Mouse (Mus musculus): ENCODE data around the gene Bbc3. TPM values are rescaled to one million over a fixed set of nuclear protein-coding genes. Genes with fewer than 3 reads are reported as not detected.
A peak's percentile ranks its signal among the peaks of the same experiment; 100 is the strongest.

Gene Bbc3
- total RNA-seq, 1 experiment, result 21.9 TPM

GRCm38 (mm10) chr7:16308555-16309317 is 543 bp downstream of the Bbc3 start:
- DNase-seq (ENCODE audit: low read depth, low spot score), result no peak
- H3K27ac ChIP-seq (ENCODE audit: insufficient read depth, low read depth, low read length, poor library complexity, severe bottlenecking), result peak overlapping the region; percentile 94
- TF ChIP-seq ZC3H11A (IDR thresholded peaks at IDR 0.05; ENCODE audit: borderline replicate concordance, low read depth, low read length) (no peak), HCFC1 (IDR thresholded peaks at IDR 0.05; ENCODE audit: borderline replicate concordance, insufficient read depth, low read length) (no peak), MAFK (IDR thresholded peaks at IDR 0.05; ENCODE audit: insufficient read depth, low read depth, low read length) (no peak), ZNF384 (IDR thresholded peaks at IDR 0.05; ENCODE audit: low read depth, low read length) (no peak), CHD2 (IDR thresholded peaks at IDR 0.05; ENCODE audit: low read depth, low read length) (no peak)
- H3K4me3 ChIP-seq (ENCODE audit: insufficient read depth in 1 of 2, low read depth in 1 of 2, low read length in 2 of 2, poor library complexity in 1 of 2, severe bottlenecking in 1 of 2), result peak overlapping the region; percentile 63 to 99
- in situ Hi-C loops (cut with MboI; ENCODE audit: low sequenced_read_pairs in 2 of 2, unreplicated experiment in 2 of 2), result no loop called here
- H3K9ac ChIP-seq (ENCODE audit: insufficient read depth, low read depth, low read length, poor library complexity, severe bottlenecking), result peak overlapping the region; percentile 86
- no peaks in the 10 kb centered on the region for H3K9me3 ChIP-seq (ENCODE audit: control insufficient read depth, insufficient read depth, low read depth, low read length)
- H3K4me1 ChIP-seq (ENCODE audit: control insufficient read depth in 2 of 2, insufficient read depth in 2 of 2, low read length in 2 of 2, poor library complexity in 1 of 2), result peaks cover 1 to 18% of the 10 kb centered on the region in 2 experiments; a peak in 2 of 4 replicates
- no peaks in the 10 kb centered on the region; the same call in 1 of the 2 replicates for H3K36me3 ChIP-seq (ENCODE audit: control insufficient read depth, insufficient read depth, low read length, poor library complexity, severe bottlenecking)

- H3K27ac ChIP-seq (ENCODE audit: insufficient read depth, low read depth, low read length, poor library complexity, severe bottlenecking), result peak overlapping the region; percentile 94
- peak; percentile 78 for DNase-seq (ENCODE audit: low read depth, low spot score)
- peak overlapping the region; percentile 94 to 99 for H3K4me3 ChIP-seq (ENCODE audit: insufficient read depth in 1 of 2, low read depth in 1 of 2, low read length in 2 of 2, poor library complexity in 1 of 2, severe bottlenecking in 1 of 2)
- peaks cover 2 to 21% of the 10 kb centered on the region in 2 experiments; a peak in 2 of 4 replicates for H3K4me1 ChIP-seq (ENCODE audit: control insufficient read depth in 2 of 2, insufficient read depth in 2 of 2, low read length in 2 of 2, poor library complexity in 1 of 2)
- no peak for TF ChIP-seq ZC3H11A (IDR thresholded peaks at IDR 0.05; ENCODE audit: borderline replicate concordance, low read depth, low read length)
- no peak for TF ChIP-seq CHD2 (IDR thresholded peaks at IDR 0.05; ENCODE audit: low read depth, low read length)
- peak; percentile 22; the same call in 1 of the 2 replicates for TF ChIP-seq HCFC1 (IDR thresholded peaks at IDR 0.05; ENCODE audit: borderline replicate concordance, insufficient read depth, low read length)
- TF ChIP-seq MAFK (IDR thresholded peaks at IDR 0.05; ENCODE audit: insufficient read depth, low read depth, low read length), result no peak
- peak overlapping the region; percentile 94 for H3K9ac ChIP-seq (ENCODE audit: insufficient read depth, low read depth, low read length, poor library complexity, severe bottlenecking)
- H3K9me3 ChIP-seq (ENCODE audit: control insufficient read depth, insufficient read depth, low read depth, low read length), result no peaks in the 10 kb centered on the region
- H3K36me3 ChIP-seq (ENCODE audit: control insufficient read depth, insufficient read depth, low read length, poor library complexity, severe bottlenecking), result peaks cover 2% of the 10 kb centered on the region; the same call in 1 of the 2 replicates
- in situ Hi-C loops (cut with MboI; ENCODE audit: low sequenced_read_pairs in 2 of 2, unreplicated experiment in 2 of 2), result no loop called here
Measured at GRCm38 (mm10) chr7:16309318-16310019, 1.3 kb downstream of the Bbc3 start.

DNA sequence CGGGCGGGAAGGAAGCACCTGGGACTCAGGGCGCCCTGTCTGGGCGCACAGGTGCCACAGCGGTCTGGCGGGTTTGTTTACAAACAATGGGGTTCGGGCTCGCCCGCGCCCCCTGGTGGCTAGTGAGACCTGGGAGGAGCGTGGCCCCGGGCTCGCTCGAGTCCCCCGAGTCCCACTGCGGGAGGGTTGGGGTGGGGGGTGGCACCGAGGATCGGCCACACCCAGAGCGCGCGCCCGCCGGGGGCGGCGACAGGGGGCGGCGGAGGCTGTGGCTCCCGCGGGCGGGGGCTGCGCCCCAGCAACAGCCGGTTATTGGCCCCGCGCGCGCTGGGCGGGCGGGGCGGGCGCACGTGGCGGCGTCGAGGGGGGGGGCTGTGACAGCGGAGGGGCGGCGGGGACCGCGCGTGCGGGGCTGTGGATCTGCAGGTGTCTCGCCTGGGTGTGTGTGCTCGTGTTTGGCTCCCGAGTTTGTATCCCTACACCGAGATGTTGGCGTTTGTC is 1.9 kb downstream of the Bbc3 start:
- peak overlapping the region; percentile 73 for H3K27ac ChIP-seq (ENCODE audit: insufficient read depth, low read depth, low read length, poor library complexity, severe bottlenecking)
- H3K9ac ChIP-seq (ENCODE audit: insufficient read depth, low read depth, low read length, poor library complexity, severe bottlenecking), result peak overlapping the region; percentile 94
- in situ Hi-C loops (cut with MboI; ENCODE audit: low sequenced_read_pairs in 2 of 2, unreplicated experiment in 2 of 2), result no loop called here
- peaks cover 4 to 22% of the 10 kb centered on the region in 2 experiments; a peak in 2 of 4 replicates for H3K4me1 ChIP-seq (ENCODE audit: control insufficient read depth in 2 of 2, insufficient read depth in 2 of 2, low read length in 2 of 2, poor library complexity in 1 of 2)
- H3K9me3 ChIP-seq (ENCODE audit: control insufficient read depth, insufficient read depth, low read depth, low read length), result no peaks in the 10 kb centered on the region
- H3K36me3 ChIP-seq (ENCODE audit: control insufficient read depth, insufficient read depth, low read length, poor library complexity, severe bottlenecking), result peaks cover 3% of the 10 kb centered on the region; the same call in 1 of the 2 replicates
- peak overlapping the region; percentile 94 to 99 for H3K4me3 ChIP-seq (ENCODE audit: insufficient read depth in 1 of 2, low read depth in 1 of 2, low read length in 2 of 2, poor library complexity in 1 of 2, severe bottlenecking in 1 of 2)
- peak; percentile 80 for DNase-seq (ENCODE audit: low read depth, low spot score)
- TF ChIP-seq HCFC1 (IDR thresholded peaks at IDR 0.05; ENCODE audit: borderline replicate concordance, insufficient read depth, low read length), result peak; percentile 12; the same call in 1 of the 2 replicates
- TF ChIP-seq ZC3H11A (IDR thresholded peaks at IDR 0.05; ENCODE audit: borderline replicate concordance, low read depth, low read length), result no peak
- TF ChIP-seq MAFK (IDR thresholded peaks at IDR 0.05; ENCODE audit: insufficient read depth, low read depth, low read length), result no peak
- no peak for TF ChIP-seq ZNF384 (IDR thresholded peaks at IDR 0.05; ENCODE audit: low read depth, low read length)
- TF ChIP-seq CHD2 (IDR thresholded peaks at IDR 0.05; ENCODE audit: low read depth, low read length), result no peak

GRCm38 (mm10) chr7:16310521-16311452 is 2.6 kb downstream of the Bbc3 start:
- in situ Hi-C loops (cut with MboI; ENCODE audit: low sequenced_read_pairs in 2 of 2, unreplicated experiment in 2 of 2), result no loop called here
- no peak overlapping the region for H3K27ac ChIP-seq (ENCODE audit: insufficient read depth, low read depth, low read length, poor library complexity, severe bottlenecking)

More at GRCm38 (mm10) chr7:16310521-16311452, 2.6 kb downstream of the Bbc3 start:
- H3K4me3 ChIP-seq (ENCODE audit: insufficient read depth in 1 of 2, low read depth in 1 of 2, low read length in 2 of 2, poor library complexity in 1 of 2, severe bottlenecking in 1 of 2), result peak overlapping the region; percentile 94 to 99
- no peak for DNase-seq (ENCODE audit: low read depth, low spot score)
- peaks cover 4 to 25% of the 10 kb centered on the region in 2 experiments; a peak in 2 of 4 replicates for H3K4me1 ChIP-seq (ENCODE audit: control insufficient read depth in 2 of 2, insufficient read depth in 2 of 2, low read length in 2 of 2, poor library complexity in 1 of 2)
- H3K36me3 ChIP-seq (ENCODE audit: control insufficient read depth, insufficient read depth, low read length, poor library complexity, severe bottlenecking), result peaks cover 5% of the 10 kb centered on the region; the same call in 1 of the 2 replicates
- TF ChIP-seq MAFK (IDR thresholded peaks at IDR 0.05; ENCODE audit: insufficient read depth, low read depth, low read length) (no peak), ZNF384 (IDR thresholded peaks at IDR 0.05; ENCODE audit: low read depth, low read length) (no peak), HCFC1 (IDR thresholded peaks at IDR 0.05; ENCODE audit: borderline replicate concordance, insufficient read depth, low read length) (no peak), CHD2 (IDR thresholded peaks at IDR 0.05; ENCODE audit: low read depth, low read length) (no peak), ZC3H11A (IDR thresholded peaks at IDR 0.05; ENCODE audit: borderline replicate concordance, low read depth, low read length) (no peak)
- no peaks in the 10 kb centered on the region for H3K9me3 ChIP-seq (ENCODE audit: control insufficient read depth, insufficient read depth, low read depth, low read length)
- H3K9ac ChIP-seq (ENCODE audit: insufficient read depth, low read depth, low read length, poor library complexity, severe bottlenecking), result peak overlapping the region; percentile 74

Data from ES-E14 (cell line).